Mouse (Mus musculus) forebrain, embryonic 14.5 days (tissue): ENCODE measurements around the gene Efcab7. TPM values are rescaled to one million over a fixed set of nuclear protein-coding genes. Genes with fewer than 3 reads are reported as not detected.

Experiments
- ATAC-seq: fragments of 200-750 bp; cut with Nextera tagmentation; 2 replicates; pipeline ENCODE4 v1.8.0; 2017; ENCODE audit warnings: mild to moderate bottlenecking, moderate library complexity
- DNase-seq: peaks from one replicate; pipeline ENCODE4 v3.0.0-alpha.2; 2015; ENCODE audit warnings: low spot score
- H3K27ac ChIP-seq: fragments of 300-500 bp; sonication (generic); 2 replicates; pipeline ENCODE4 v1.5.1; 2014; ENCODE audit warnings: low read depth, mild to moderate bottlenecking, control low read depth, low read length, moderate library complexity
- H3K27me3 ChIP-seq: fragments of 300-500 bp; sonication (generic); replicated peaks from 2 replicates; pipeline ENCODE4 v1.6.1; 2014; ENCODE audit warnings: low read length, control low read depth, mixed read lengths; ENCODE audit not compliant: control insufficient read depth, insufficient read depth
- H3K36me3 ChIP-seq: fragments of 300-500 bp; sonication (generic); 2 replicates; pipeline ENCODE4 v1.6.1; 2014; ENCODE audit warnings: low read length, control low read depth; ENCODE audit not compliant: control insufficient read depth, insufficient read depth
- H3K4me1 ChIP-seq: fragments of 300-500 bp; sonication (generic); 2 replicates; pipeline ENCODE4 v1.6.1; 2014; ENCODE audit warnings: antibody characterized with exemption, low read length, control low read depth; ENCODE audit not compliant: control insufficient read depth, insufficient read depth
- H3K4me2 ChIP-seq: fragments of 300-500 bp; sonication (generic); 2 replicates; pipeline ENCODE4 v1.6.1; 2014; ENCODE audit warnings: mild to moderate bottlenecking, control low read depth, low read length
- H3K4me3 ChIP-seq: fragments of 300-500 bp; sonication (generic); 2 replicates; pipeline ENCODE4 v1.5.1; 2014; ENCODE audit warnings: low read depth, low read length, control low read depth
- H3K9ac ChIP-seq: fragments of 300-500 bp; sonication (generic); 2 replicates; pipeline ENCODE4 v1.6.1; 2014; ENCODE audit warnings: mild to moderate bottlenecking, low read length, control low read depth, moderate library complexity
- H3K9me3 ChIP-seq: fragments of 300-500 bp; sonication (generic); replicated peaks from 2 replicates; pipeline ENCODE4 v1.6.1; 2016; ENCODE audit warnings: low read length, control low read depth, mixed read lengths; ENCODE audit not compliant: control insufficient read depth
- WGBS: fragments of 180-500 bp; shearing (Covaris S2); extraction: QIAGEN DNeasy Blood & Tissue Kit; methylation state at CpG from one replicate; pipeline ENCODE4 v1.1.7; 2014; 5-methylcytosine and 5-hydroxymethylcytosine counted together
- polyA plus RNA-seq: library from polyadenylated mRNA; unstranded; fragments of >200 nt; fragmentation: Nextera tagmentation; extraction: Ambion mirVana; gene quantifications from 2 replicates; pipeline ENCODE4 v1.2.1, GENCODE M21; 2014

The Efcab7 gene
- polyA plus RNA-seq, 1 experiment from 2014 or later, result 25.1 TPM

- H3K27me3 ChIP-seq, result no peaks in the 10 kb centered on the region
- 96% methylated on average over 5 of the region's 5 CpGs for whole genome bisulfite sequencing
- ATAC-seq, result no peak
These were observed 107.3 kb downstream of the Efcab7 start for GRCm38 (mm10) chr4:99936278-99936677.

GRCm38 (mm10) chr4:99939711-99940505 is 110.9 kb downstream of the Efcab7 start:
- 0 out of 2 replicates have a peak, but pooled peaks cover 2% of the 10 kb centered on the region for H3K4me1 ChIP-seq
- H3K9ac ChIP-seq, result no peak overlapping the region
- DNase-seq (peak; percentile 33), ATAC-seq (no peak)
- no peak overlapping the region for H3K4me2 ChIP-seq
- WGBS, result 49% methylated on average over 16 of the region's 16 CpGs
- no peak overlapping the region for H3K4me3 ChIP-seq
- H3K27me3 ChIP-seq, result no peaks in the 10 kb centered on the region
- H3K27ac ChIP-seq, result no peak overlapping the region
- H3K9me3 ChIP-seq, result no peaks in the 10 kb centered on the region
- H3K36me3 ChIP-seq, result no peaks in the 10 kb centered on the region

More at GRCm38 (mm10) chr4:99936278-99936677, 107.3 kb downstream of the Efcab7 start:
- DNase-seq, result no peak
- no peak overlapping the region for H3K4me3 ChIP-seq
- no peak overlapping the region for H3K27ac ChIP-seq
- no peak overlapping the region for H3K4me2 ChIP-seq
- H3K4me1 ChIP-seq, result 0 out of 2 replicates have a peak, but pooled peaks cover 2% of the 10 kb centered on the region
- no peak overlapping the region for H3K9ac ChIP-seq
- no peaks in the 10 kb centered on the region for H3K36me3 ChIP-seq
- no peaks in the 10 kb centered on the region for H3K9me3 ChIP-seq

GRCm38 (mm10) chr4:99941655-99942414 is 112.8 kb downstream of the Efcab7 start:
- H3K9ac ChIP-seq, result no peak overlapping the region
- H3K4me1 ChIP-seq, result 0 out of 2 replicates have a peak, but pooled peaks cover 2% of the 10 kb centered on the region
- 83% methylated on average over 10 of the region's 10 CpGs for WGBS
- DNase-seq (peak; percentile 18), ATAC-seq (no peak)
- no peaks in the 10 kb centered on the region for H3K36me3 ChIP-seq
- no peak overlapping the region for H3K4me3 ChIP-seq
- H3K9me3 ChIP-seq, result no peaks in the 10 kb centered on the region
- H3K27ac ChIP-seq, result no peak overlapping the region
- no peak overlapping the region for H3K4me2 ChIP-seq
- no peaks in the 10 kb centered on the region for H3K27me3 ChIP-seq

GRCm38 (mm10) chr4:99944606-99945005 is 115.6 kb downstream of the Efcab7 start:
- Histone ChIP-seq H3K27me3 (no peaks in the 10 kb centered on the region), H3K9ac (no peak overlapping the region), H3K36me3 (no peaks in the 10 kb centered on the region), H3K4me1 (0 out of 2 replicates have a peak, but pooled peaks cover under 1% of the 10 kb centered on the region), H3K27ac (no peak overlapping the region), H3K4me2 (no peak overlapping the region), H3K9me3 (no peaks in the 10 kb centered on the region), H3K4me3 (no peak overlapping the region)
- DNase-seq (no peak), ATAC-seq (no peak)
- WGBS, result 81% methylated on average over 2 of the region's 2 CpGs

GRCm38 (mm10) chr4:99945011-99945410 is 116.0 kb downstream of the Efcab7 start:
- WGBS, result 91% methylated on average over 7 of the region's 7 CpGs
- no peaks in the 10 kb centered on the region for H3K27me3 ChIP-seq
- no peaks in the 10 kb centered on the region for H3K36me3 ChIP-seq
- no peaks in the 10 kb centered on the region for H3K4me1 ChIP-seq
- DNase-seq (no peak), ATAC-seq (no peak)
- no peak overlapping the region for H3K27ac ChIP-seq
- no peaks in the 10 kb centered on the region for H3K9me3 ChIP-seq
- no peak overlapping the region for H3K4me3 ChIP-seq
- no peak overlapping the region for H3K4me2 ChIP-seq
- no peak overlapping the region for H3K9ac ChIP-seq

GRCm38 (mm10) chr4:99946516-99946915 is 117.5 kb downstream of the Efcab7 start:
- 86% methylated on average over 2 of the region's 2 CpGs for WGBS
- ATAC-seq, result no peak
- Histone ChIP-seq H3K9me3 (no peaks in the 10 kb centered on the region), H3K27me3 (no peaks in the 10 kb centered on the region), H3K4me1 (no peaks in the 10 kb centered on the region), H3K4me3 (no peak overlapping the region), H3K4me2 (no peak overlapping the region), H3K27ac (no peak overlapping the region), H3K36me3 (no peaks in the 10 kb centered on the region), H3K9ac (no peak overlapping the region)
- DNase-seq, result no peak

- H3K4me3 ChIP-seq, result no peak overlapping the region
- no peak overlapping the region for H3K4me2 ChIP-seq
- 93% methylated on average over 1 of the region's 1 CpGs for WGBS
- H3K9ac ChIP-seq, result no peak overlapping the region
- no peaks in the 10 kb centered on the region for H3K9me3 ChIP-seq
- no peaks in the 10 kb centered on the region for H3K36me3 ChIP-seq
- no peak overlapping the region for H3K27ac ChIP-seq
- no peaks in the 10 kb centered on the region for H3K4me1 ChIP-seq
- ATAC-seq (0 out of 2 replicates have a peak, but pooled peaks have one; percentile 34), DNase-seq (peak; percentile 72)
- H3K27me3 ChIP-seq, result no peaks in the 10 kb centered on the region
These were observed 118.2 kb downstream of the Efcab7 start for GRCm38 (mm10) chr4:99947192-99947591.

- DNase-seq, result no peak
- H3K4me2 ChIP-seq, result no peak overlapping the region
- no peaks in the 10 kb centered on the region for H3K27me3 ChIP-seq
- no peaks in the 10 kb centered on the region for H3K4me1 ChIP-seq
- no peak overlapping the region for H3K9ac ChIP-seq
- no peak for ATAC-seq
- no peak overlapping the region for H3K27ac ChIP-seq
- H3K4me3 ChIP-seq, result no peak overlapping the region
- no peaks in the 10 kb centered on the region for H3K36me3 ChIP-seq
- no peaks in the 10 kb centered on the region for H3K9me3 ChIP-seq
- WGBS, result 100% methylated on average over 1 of the region's 1 CpGs
These were observed 118.9 kb downstream of the Efcab7 start for GRCm38 (mm10) chr4:99947896-99948295.

GRCm38 (mm10) chr4:99953904-99954303 is 124.9 kb downstream of the Efcab7 start:
- Histone ChIP-seq H3K4me3 (no peak overlapping the region), H3K27ac (no peak overlapping the region), H3K4me1 (no peaks in the 10 kb centered on the region), H3K4me2 (no peak overlapping the region), H3K9ac (no peak overlapping the region), H3K36me3 (no peaks in the 10 kb centered on the region), H3K27me3 (no peaks in the 10 kb centered on the region), H3K9me3 (no peaks in the 10 kb centered on the region)
- DNase-seq (no peak), ATAC-seq (no peak)
- 97% methylated on average over 2 of the region's 2 CpGs for WGBS
